Mouse (Mus musculus): Measurements from ENCODE around the gene Rbfox2.
"Not testable (repeated sequence)": the region's sequence is repeated elsewhere in the genome, so short reads cannot be mapped to it uniquely, and the experiment has no call there.

Rbfox2 gene

GRCm38 (mm10) chr15:77306547-77307261 is at the start of gene Rbfox2:
Gene Rbfox2, minus strand, starts transcription at chr15:77307004.
- peak; percentile 100 for DNase-seq

DNA sequence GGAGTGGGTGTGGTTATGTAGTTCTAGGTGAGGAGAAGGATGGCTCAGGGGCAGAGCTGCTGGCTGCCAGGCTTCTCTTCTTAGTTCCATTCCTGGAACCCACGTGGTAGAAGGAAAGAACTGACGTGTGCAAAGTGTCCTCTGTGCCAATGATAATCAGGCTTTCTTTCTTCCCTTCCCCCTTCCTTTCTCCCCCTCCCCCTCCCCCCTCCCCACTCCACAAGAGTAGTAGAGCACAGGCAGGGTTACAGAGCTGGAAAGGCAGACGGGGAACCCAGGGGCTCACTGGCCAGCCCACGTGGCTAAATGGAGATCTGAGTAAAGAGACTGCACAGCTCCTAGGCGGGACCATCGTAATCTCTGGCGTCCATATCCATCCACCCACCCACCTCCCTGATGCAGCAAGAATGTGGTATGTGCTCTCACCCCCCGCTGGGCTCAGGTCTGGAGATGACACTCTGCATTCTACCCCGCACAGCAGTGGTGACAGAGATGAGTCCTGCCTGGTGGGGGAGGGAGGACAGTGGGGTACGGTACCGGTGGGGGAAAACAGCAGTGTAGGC is 49.5 kb upstream of the Rbfox2 start:
- peak; percentile 92 for DNase-seq

GRCm38 (mm10) chr15:77354848-77355551 is 48.2 kb upstream of the Rbfox2 start:
- DNase-seq: no peak

DNA sequence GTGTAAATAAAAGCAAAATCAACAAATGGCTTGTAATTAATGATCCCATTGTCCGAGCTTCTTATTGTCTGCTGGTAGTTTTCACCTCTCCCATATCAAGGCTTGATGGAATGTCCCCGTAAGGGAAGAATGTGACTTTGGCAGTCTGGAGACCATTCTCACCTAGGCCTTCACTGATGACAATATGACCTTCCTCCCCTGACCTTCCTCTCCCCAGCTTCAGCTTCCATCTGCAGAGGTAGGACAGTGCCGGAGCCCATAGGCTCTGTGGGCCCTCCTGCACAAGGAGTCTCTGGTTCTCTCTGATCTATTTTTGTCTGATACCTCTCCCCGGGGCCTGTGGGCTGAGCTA is 47.7 kb upstream of the Rbfox2 start:
- no peak for DNase-seq

DNA sequence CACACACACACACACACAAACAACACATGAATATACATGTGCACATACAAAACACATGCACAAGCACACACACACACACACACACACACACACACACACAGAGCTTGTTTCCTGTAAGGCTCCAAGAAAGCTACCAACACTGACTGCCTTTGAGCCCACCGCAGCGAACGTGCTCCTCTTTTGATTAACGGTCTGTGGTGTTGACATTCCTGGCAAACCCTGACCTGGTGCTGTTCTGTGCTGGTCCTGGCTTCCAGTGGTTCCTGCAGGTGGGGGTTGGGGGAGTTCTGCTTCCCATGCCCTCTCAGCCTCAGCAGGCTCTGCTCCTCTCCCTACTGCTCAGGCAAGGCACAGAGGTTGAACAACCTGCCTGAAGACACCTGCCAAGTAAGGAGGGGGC is 47.0 kb upstream of the Rbfox2 start:
- DNase-seq: no peak

DNA sequence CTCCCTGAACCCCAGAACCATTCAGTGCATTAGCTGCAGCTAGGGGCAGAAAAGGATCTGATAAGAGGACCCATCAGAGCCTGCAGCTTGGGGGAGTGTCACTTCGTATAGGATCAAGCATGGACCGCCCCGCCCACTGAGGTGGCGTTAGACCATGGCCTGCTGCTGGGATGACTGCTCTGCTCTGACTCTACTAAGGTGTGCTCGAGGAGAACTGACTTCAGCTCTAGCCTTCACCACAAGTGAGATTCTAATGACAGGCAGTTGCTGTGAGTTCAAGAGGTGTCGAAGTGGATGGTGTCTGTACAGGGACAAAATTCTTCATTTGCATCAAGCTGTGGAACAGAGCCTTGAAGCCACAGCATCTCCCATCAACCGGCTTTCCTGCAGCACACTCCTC is 46.1 kb upstream of the Rbfox2 start:
- no peak for DNase-seq

DNA sequence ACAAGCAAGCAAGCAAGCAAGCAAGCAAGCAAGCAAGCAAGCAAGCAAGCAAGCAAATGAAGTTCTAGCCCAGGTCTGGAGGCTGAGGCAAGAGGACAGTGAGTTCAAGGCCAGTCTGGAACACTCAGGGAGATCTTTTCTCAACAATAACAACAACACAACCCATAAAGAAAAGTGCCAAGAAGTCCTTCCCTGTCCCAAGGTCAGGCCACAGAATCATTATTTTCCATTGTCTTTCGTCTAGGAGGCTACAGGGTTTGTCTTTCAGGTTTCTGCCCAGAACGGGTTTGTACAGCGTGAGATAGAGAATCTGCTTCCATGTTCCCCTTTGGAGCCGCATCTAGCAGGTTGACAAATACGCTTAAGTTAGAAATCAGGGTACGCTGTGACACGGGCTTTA is 43.3 kb upstream of the Rbfox2 start:
- no peak for DNase-seq

GRCm38 (mm10) chr15:77348146-77348545 is 41.3 kb upstream of the Rbfox2 start:
- DNase-seq: peak; percentile 93

GRCm38 (mm10) chr15:77344127-77345125 is 37.6 kb upstream of the Rbfox2 start:
- peak; percentile 92 for DNase-seq

DNA sequence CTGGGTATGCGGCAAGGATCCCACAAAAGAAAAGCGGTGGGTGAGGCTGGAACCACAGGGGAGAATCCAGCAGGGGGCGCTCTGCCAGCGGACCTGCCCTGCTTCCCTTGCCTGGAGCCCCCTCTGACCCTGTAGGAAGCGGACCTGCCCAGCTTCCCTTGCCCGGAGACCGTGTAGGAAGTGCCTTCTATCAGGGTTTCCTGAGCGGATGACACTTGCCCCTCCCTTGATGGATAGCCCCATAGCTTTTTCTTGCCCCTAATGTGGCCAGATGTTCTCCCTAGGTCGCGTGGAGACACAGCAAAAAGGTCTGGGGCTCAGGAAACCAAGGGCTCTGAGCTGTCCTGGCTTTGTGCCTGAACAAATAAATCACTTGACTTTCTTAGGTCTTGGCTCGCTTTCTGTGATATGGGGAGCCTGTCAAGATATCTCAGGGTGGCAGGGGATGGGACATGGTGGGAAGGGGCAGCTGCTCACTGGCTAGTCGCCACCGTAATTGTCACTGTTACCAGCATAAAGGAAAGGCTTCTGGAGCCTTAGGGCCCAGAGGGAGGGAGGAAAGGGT is 36.8 kb upstream of the Rbfox2 start:
- DNase-seq: peak; percentile 99

GRCm38 (mm10) chr15:77342962-77343526 is 36.2 kb upstream of the Rbfox2 start:
- peak; percentile 91 for DNase-seq

- DNase-seq: no peak
Measured at GRCm38 (mm10) chr15:77342005-77342404, 35.2 kb upstream of the Rbfox2 start.

DNA sequence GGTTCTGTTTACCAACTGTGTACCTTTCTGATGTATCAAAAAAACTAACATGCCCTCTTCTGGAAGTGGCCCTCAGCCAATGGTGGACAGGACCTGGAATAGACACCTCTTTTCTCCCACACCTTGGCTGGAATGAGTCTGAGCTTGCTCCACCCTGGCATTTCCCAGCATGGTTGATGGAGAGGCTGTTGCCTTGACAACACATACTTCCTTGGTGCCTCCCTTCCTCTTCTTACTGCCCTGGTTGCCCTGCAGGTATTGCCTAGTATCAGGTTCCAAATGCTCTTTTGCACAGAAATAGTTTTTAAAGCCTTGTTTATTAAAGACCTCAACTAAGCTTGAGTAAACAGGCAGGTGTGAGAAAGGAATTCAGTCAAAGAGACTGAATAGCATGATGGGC is 33.8 kb upstream of the Rbfox2 start:
- DNase-seq: no peak

DNA sequence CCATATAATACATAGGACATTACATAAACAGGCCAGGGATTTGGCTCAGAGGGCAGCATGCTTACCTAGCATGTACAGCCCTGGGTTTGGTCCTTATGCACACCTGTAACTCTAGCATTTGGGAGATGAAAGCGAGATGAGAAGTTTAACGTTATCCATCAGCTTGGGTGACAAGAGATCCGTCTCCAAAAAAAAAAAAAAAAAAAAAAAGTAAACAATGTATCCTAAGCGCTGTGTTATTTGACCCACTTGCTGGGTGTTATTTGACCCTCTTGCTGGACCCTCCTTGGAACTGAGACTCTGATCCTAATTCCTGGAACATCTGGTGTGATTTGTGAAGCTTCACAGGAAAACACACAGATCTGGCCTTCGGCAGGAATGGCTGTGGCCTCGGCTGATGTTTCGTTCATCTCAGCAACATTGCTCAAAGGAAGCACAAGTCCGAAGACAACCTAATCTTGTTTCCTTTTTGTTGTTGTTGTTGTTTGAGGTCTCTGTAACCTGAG is 32.2 kb upstream of the Rbfox2 start:
- DNase-seq: no peak

- no peak for DNase-seq
Measured at GRCm38 (mm10) chr15:77338451-77338850, 31.6 kb upstream of the Rbfox2 start.

- no peak for DNase-seq
Measured at GRCm38 (mm10) chr15:77337926-77338325, 31.1 kb upstream of the Rbfox2 start.

DNA sequence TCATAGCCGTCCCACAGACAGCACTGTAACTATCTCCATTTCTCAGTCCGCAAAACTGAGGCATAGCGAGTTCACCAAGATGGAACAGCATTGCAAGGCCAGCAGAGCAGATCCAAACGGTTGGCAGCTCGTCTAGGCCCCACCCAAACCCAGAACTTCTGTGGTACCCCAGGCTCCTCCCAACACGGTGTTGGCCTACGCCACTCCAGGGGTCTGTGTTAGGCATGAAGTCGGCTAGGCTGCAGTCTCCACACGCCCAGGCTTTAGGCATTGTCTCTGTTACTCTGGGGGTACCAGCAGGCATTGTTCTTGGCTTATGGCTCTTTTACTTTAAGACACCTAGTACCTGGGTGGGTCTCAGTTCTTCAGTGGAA is 30.2 kb upstream of the Rbfox2 start:
- DNase-seq: peak; percentile 96

DNA sequence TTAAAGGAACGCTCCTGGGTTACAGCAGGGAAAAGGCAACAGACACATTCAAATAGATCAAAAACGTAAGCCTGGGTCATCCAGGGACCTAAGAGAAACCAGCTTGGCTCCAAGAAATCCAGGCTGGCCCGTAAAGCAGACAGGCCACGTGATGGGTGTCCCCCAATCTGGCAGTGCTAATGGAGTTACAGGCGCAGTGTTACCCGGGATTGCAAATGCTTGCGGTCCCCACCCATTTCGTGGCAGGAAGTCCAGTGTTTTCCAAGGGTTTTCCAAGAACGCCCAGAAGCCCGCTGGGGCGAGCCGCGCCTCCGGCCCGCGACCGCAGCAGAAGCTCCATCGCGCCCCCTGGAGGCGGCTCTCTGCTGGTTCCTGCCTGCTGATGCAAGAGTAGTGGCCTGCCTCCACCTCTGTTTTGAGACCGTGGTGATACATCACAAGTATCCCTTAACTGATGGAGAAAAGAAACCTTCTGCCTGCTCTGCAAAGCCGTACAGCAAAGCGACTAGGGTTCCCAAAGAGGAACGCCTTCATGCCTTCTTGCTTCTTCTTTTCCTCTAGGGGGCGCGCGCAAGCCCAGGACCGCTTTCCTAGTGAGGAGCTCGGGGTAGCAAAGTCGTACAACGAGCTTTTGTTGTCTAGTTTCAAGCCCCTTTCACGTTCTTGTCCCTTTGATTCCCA is 29.6 kb upstream of the Rbfox2 start:
- peak; percentile 100 for DNase-seq

DNA sequence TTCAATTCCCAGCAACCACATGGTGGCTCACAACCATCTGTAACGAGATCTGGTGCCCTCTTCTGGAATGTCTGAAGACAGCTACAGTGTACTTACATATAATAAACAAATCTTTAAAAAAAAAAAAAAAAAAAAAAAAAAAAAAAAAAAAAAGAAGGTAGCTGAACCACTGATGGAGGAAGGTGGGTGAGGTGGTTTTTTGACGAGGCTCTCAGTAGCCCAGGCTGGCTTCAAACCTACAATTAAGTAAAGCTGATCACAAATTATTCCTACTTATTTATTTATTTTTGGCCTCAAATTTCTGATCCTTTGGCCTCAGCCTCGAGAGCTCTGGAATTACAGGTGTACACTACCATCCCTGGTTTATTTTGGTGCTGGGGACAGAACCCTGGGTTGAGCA is 28.4 kb upstream of the Rbfox2 start:
- not testable (repeated sequence) for DNase-seq

DNA sequence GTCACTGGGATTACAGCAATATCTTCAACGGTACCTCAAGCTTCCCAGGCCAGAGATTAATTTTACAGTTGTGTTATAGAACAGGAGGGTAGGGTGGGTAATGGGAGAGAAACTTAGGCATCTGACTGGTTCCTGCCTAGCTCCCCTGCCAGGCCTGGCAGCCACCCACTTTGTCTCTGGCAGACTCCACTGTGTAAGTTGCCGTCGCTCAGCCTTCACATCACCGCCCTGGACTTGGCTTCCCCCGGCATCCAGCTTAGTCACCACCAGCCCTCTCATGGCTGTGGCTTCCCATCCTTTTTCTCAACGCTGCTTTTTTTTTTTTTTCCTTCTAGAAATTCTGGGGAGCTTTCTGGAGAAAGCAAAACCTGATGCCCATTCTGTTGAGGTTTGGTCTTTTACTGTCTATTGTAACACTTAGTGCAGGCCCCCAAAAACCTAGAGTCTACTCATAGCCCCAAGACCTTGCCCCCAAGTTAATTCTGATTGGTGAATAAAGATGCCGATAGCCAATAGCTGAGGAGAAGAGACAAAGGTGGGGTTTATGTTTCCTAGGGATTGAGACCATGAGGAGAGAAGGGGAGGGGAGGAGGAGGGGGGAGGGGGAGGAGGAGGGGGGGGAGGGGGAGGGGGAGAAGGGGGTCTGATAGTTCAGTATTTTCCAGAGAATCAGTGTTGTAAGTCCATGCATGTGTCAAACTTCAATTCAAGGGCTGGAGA is 25.6 kb upstream of the Rbfox2 start:
- DNase-seq: peak; percentile 93

GRCm38 (mm10) chr15:77331444-77331843 is 24.6 kb upstream of the Rbfox2 start:
- no peak for DNase-seq
